Mouse (Mus musculus) right cerebral cortex, postnatal 25 days (tissue): ENCODE measurements at regions not wholly inside any gene's neighbourhood (a gene's known extent, or its start where the extent isn't known, plus 50 kb on each side); places are given as distances from the start of the nearest gene placed in this dataset.
A peak's percentile ranks its signal among the peaks of the same experiment; 100 is the strongest.

ENCODE experiments used
- DNase-seq: peaks from one replicate; pipeline ENCODE4 v3.0.0; 2022

- no peak for DNase-seq
Measured at GRCm38 (mm10) chr8:127757396-127757795, 601.0 kb upstream of the Nrp1 start.

GRCm38 (mm10) chr8:127759906-127760305, 598.5 kb upstream of the Nrp1 start:
- no peak for DNase-seq

GRCm38 (mm10) chr8:127765199-127765598, 593.2 kb upstream of the Nrp1 start:
- no peak for DNase-seq

- no peak for DNase-seq
Measured at GRCm38 (mm10) chr8:127768311-127768710, 590.1 kb upstream of the Nrp1 start.

GRCm38 (mm10) chr8:127769651-127770050, 588.8 kb upstream of the Nrp1 start:
- DNase-seq: no peak

GRCm38 (mm10) chr8:127771781-127772180, 586.6 kb upstream of the Nrp1 start:
- no peak for DNase-seq

GRCm38 (mm10) chr8:127772415-127772814, 586.0 kb upstream of the Nrp1 start:
- no peak for DNase-seq

GRCm38 (mm10) chr8:127772917-127773316, 585.5 kb upstream of the Nrp1 start:
- no peak for DNase-seq

- DNase-seq: peak; percentile 13
Measured at GRCm38 (mm10) chr8:127774642-127775041, 583.8 kb upstream of the Nrp1 start.

- DNase-seq: no peak
Measured at GRCm38 (mm10) chr8:127775160-127775559, 583.2 kb upstream of the Nrp1 start.

GRCm38 (mm10) chr8:127775747-127776146, 582.7 kb upstream of the Nrp1 start:
- DNase-seq: peak; percentile 10

GRCm38 (mm10) chr8:127778352-127779020, 579.9 kb upstream of the Nrp1 start:
- no peak for DNase-seq

- DNase-seq: no peak
Measured at GRCm38 (mm10) chr8:127779021-127779689, 579.2 kb upstream of the Nrp1 start.

GRCm38 (mm10) chr8:127780596-127780995, 577.8 kb upstream of the Nrp1 start:
- no peak for DNase-seq

GRCm38 (mm10) chr8:127781011-127781410, 577.4 kb upstream of the Nrp1 start:
- no peak for DNase-seq

- no peak for DNase-seq
Measured at GRCm38 (mm10) chr8:127792611-127793010, 565.8 kb upstream of the Nrp1 start.

GRCm38 (mm10) chr8:127799849-127800471, 558.4 kb upstream of the Nrp1 start:
- no peak for DNase-seq

- DNase-seq: no peak
Measured at GRCm38 (mm10) chr8:127802136-127802535, 556.3 kb upstream of the Nrp1 start.

GRCm38 (mm10) chr8:127802661-127803333, 555.6 kb upstream of the Nrp1 start:
- no peak for DNase-seq

GRCm38 (mm10) chr8:127809203-127810155, 548.9 kb upstream of the Nrp1 start:
- DNase-seq: no peak

- no peak for DNase-seq
Measured at GRCm38 (mm10) chr8:127811338-127811737, 547.1 kb upstream of the Nrp1 start.

- DNase-seq: no peak
Measured at GRCm38 (mm10) chr8:127814785-127815523, 543.5 kb upstream of the Nrp1 start.
